Mouse (Mus musculus) CH12.LX (cell line): ENCODE results near the gene Islr. TPM values are rescaled to one million over a fixed set of nuclear protein-coding genes. Genes with fewer than 3 reads are reported as not detected.

ENCODE experiments used
- DNase-seq: peaks from one replicate; pipeline ENCODE4 v3.0.0-alpha.2; 2013; ENCODE audit errors: extremely low read depth
- H3K27ac ChIP-seq: 2 replicates; pipeline ENCODE4 v1.5.1; 2012; ENCODE audit warnings: low read depth, mild to moderate bottlenecking, control low read depth, moderate library complexity; ENCODE audit not compliant: insufficient read depth
- H3K27me3 ChIP-seq: replicated peaks from 2 replicates; pipeline ENCODE3; 2012; ENCODE audit warnings: inconsistent platforms
- H3K36me3 ChIP-seq, 2 experiments: replicated peaks in 1 of 2; 2 replicates each; pipeline versions ENCODE3 to v1.6.1; 2012; ENCODE audit warnings: inconsistent platforms in 1 of 2, low read length in 1 of 2, mild to moderate bottlenecking in 1 of 2, mixed read lengths in 1 of 2, moderate library complexity in 1 of 2; ENCODE audit not compliant: control insufficient read depth in 1 of 2, insufficient read depth in 1 of 2
- H3K4me1 ChIP-seq, 2 experiments: 2 replicates each; pipeline ENCODE4 v1.6.1; 2012; ENCODE audit warnings: inconsistent platforms in 1 of 2, moderate library complexity in 1 of 2; ENCODE audit not compliant: insufficient read depth in 2 of 2, control insufficient read depth in 1 of 2
- H3K4me2 ChIP-seq: 2 replicates; pipeline ENCODE4 v1.6.1; 2012; ENCODE audit warnings: low read depth, mild to moderate bottlenecking, control low read depth; ENCODE audit not compliant: poor library complexity, insufficient read depth, severe bottlenecking
- H3K4me3 ChIP-seq, 3 experiments: fragments of 150-350 bp in 1 of 3; sonication (generic) in 1 of 3; replicated peaks in 1 of 3; 2 replicates each; pipeline versions ENCODE3 to v1.5.1; 2011 to 2012; ENCODE audit warnings: low read depth in 2 of 3, low read length in 2 of 3, mild to moderate bottlenecking in 2 of 3, moderate library complexity in 2 of 3, control low read depth in 1 of 3, improper control_type of control experiment in 1 of 3, inconsistent platforms in 1 of 3, mixed read lengths in 1 of 3; ENCODE audit not compliant: poor library complexity in 1 of 3
- H3K79me2 ChIP-seq: replicated peaks from 2 replicates; pipeline ENCODE4 v1.6.1; 2012; ENCODE audit warnings: mild to moderate bottlenecking, moderate library complexity; ENCODE audit not compliant: control insufficient read depth, poor library complexity, insufficient read depth, severe bottlenecking; ENCODE audit errors: extremely low read depth
- H3K9ac ChIP-seq: 2 replicates; pipeline ENCODE4 v1.6.1; 2012; ENCODE audit warnings: low read depth, mild to moderate bottlenecking, control low read depth, moderate library complexity; ENCODE audit not compliant: insufficient read depth
- H3K9me3 ChIP-seq: replicated peaks from 2 replicates; pipeline ENCODE3; 2012; ENCODE audit warnings: low read length, inconsistent platforms, mixed read lengths
- CHD2 ChIP-seq: IDR thresholded peaks from 2 replicates; pipeline ENCODE4 v1.6.1; 2011; ENCODE audit warnings: low read length, improper control_type of control experiment
- CTCF ChIP-seq, 2 experiments: IDR thresholded peaks in 1 of 2; conservative IDR thresholded peaks in 1 of 2; 2 replicates each; pipeline ENCODE4 v1.5.1; 2011 to 2012; ENCODE audit warnings: low read depth in 2 of 2, low read length in 2 of 2, improper control_type of control experiment in 1 of 2, inconsistent platforms in 1 of 2, mild to moderate bottlenecking in 1 of 2, moderate library complexity in 1 of 2
- E2F4 ChIP-seq: IDR thresholded peaks from 2 replicates; pipeline ENCODE4 v1.6.1; 2011; ENCODE audit warnings: low read depth, low read length, improper control_type of control experiment; ENCODE audit not compliant: insufficient replicate concordance
- ELF1 ChIP-seq: IDR thresholded peaks from 2 replicates; pipeline ENCODE4 v1.6.1; 2014; ENCODE audit warnings: low read depth, mild to moderate bottlenecking, inconsistent platforms, low read length, improper control_type of control experiment
- EP300 ChIP-seq: IDR thresholded peaks from 2 replicates; pipeline ENCODE4 v1.6.1; 2011; ENCODE audit warnings: low read length, improper control_type of control experiment
- ETS1 ChIP-seq: conservative IDR thresholded peaks from 2 replicates; pipeline ENCODE4 v1.6.1; 2012; ENCODE audit warnings: low read depth, mild to moderate bottlenecking, inconsistent platforms, low read length, improper control_type of control experiment, moderate library complexity
- GABPA ChIP-seq: IDR thresholded peaks from 2 replicates; pipeline ENCODE4 v1.6.1; 2012; ENCODE audit warnings: low read depth, low read length, improper control_type of control experiment, inconsistent platforms; ENCODE audit not compliant: insufficient replicate concordance
- MAFK ChIP-seq: IDR thresholded peaks from 2 replicates; pipeline ENCODE4 v1.6.1; 2011; ENCODE audit warnings: low read length, improper control_type of control experiment; ENCODE audit not compliant: insufficient replicate concordance
- MEF2A ChIP-seq: IDR thresholded peaks from 2 replicates; pipeline ENCODE4 v1.6.1; 2014; ENCODE audit warnings: low read depth, mild to moderate bottlenecking, inconsistent platforms, low read length, improper control_type of control experiment, borderline replicate concordance
- MXI1 ChIP-seq: IDR thresholded peaks from 2 replicates; pipeline ENCODE4 v1.6.1; 2011; ENCODE audit warnings: mild to moderate bottlenecking, low read depth, low read length, improper control_type of control experiment
- PAX5 ChIP-seq: IDR thresholded peaks from 2 replicates; pipeline ENCODE4 v1.6.1; 2012; ENCODE audit warnings: low read length, inconsistent platforms, mixed read lengths
- POLR2A ChIP-seq: IDR thresholded peaks from 2 replicates; pipeline ENCODE4 v1.6.1; 2011; ENCODE audit warnings: low read depth, mild to moderate bottlenecking, improper control_type of control experiment, low read length
- RAD21 ChIP-seq: IDR thresholded peaks from 2 replicates; pipeline ENCODE4 v1.6.1; 2011; ENCODE audit warnings: low read depth, mild to moderate bottlenecking, low read length, improper control_type of control experiment, moderate library complexity
- SIN3A ChIP-seq: IDR thresholded peaks from 2 replicates; pipeline ENCODE4 v1.6.1; 2012; ENCODE audit warnings: low read length, improper control_type of control experiment, inconsistent platforms
- SMC3 ChIP-seq: IDR thresholded peaks from 2 replicates; pipeline ENCODE4 v1.6.1; 2011; ENCODE audit warnings: low read depth, low read length, improper control_type of control experiment
- UBTF ChIP-seq: IDR thresholded peaks from 2 replicates; pipeline ENCODE4 v1.6.1; 2012; ENCODE audit warnings: low read depth, mild to moderate bottlenecking, inconsistent platforms, low read length, improper control_type of control experiment, moderate library complexity
- USF1 ChIP-seq: IDR thresholded peaks from 2 replicates; pipeline ENCODE4 v1.6.1; 2014; ENCODE audit warnings: low read depth, mild to moderate bottlenecking, inconsistent platforms, low read length, improper control_type of control experiment
- ZC3H11A ChIP-seq: IDR thresholded peaks from 2 replicates; pipeline ENCODE4 v1.6.1; 2012; ENCODE audit warnings: low read depth, mild to moderate bottlenecking, inconsistent platforms, low read length, improper control_type of control experiment
- ZKSCAN1 ChIP-seq: IDR thresholded peaks from 2 replicates; pipeline ENCODE4 v1.6.1; 2012; ENCODE audit warnings: low read depth, inconsistent platforms, low read length, improper control_type of control experiment, borderline replicate concordance
- ZMIZ1 ChIP-seq: IDR thresholded peaks from 2 replicates; pipeline ENCODE4 v1.6.1; 2012; ENCODE audit warnings: low read depth, mild to moderate bottlenecking, inconsistent platforms, low read length, improper control_type of control experiment
- ZNF384 ChIP-seq: IDR thresholded peaks from 2 replicates; pipeline ENCODE4 v1.6.1; 2012; ENCODE audit warnings: low read depth, low read length, improper control_type of control experiment, inconsistent platforms
- dilution Hi-C: fragments of 300-500 bp; cut with MboI; formaldehyde crosslinking; loops from 2 replicates; pipeline ENCODE4 v1.14.3; 2020; ENCODE audit warnings: low sequenced_read_pairs; ENCODE audit not compliant: extremely low pct_unique_long_range_greater_than_20kb, extremely low pct_ligation_motif_present
- in situ Hi-C: fragments of 300-500 bp; cut with MboI; formaldehyde crosslinking; loops from 3 replicates; pipeline ENCODE4 v1.14.3; 2019; ENCODE audit warnings: low sequenced_read_pairs, low pct_ligation_motif_present, low pct_unique_long_range_greater_than_20kb, mixed read lengths
- polyA plus RNA-seq: library from polyadenylated mRNA; unstranded; fragments of >175 nt; gene quantifications from 2 replicates; pipeline ENCODE4 v1.2.1, GENCODE M21; 2012; ENCODE audit warnings: low read depth; ENCODE audit not compliant: insufficient read length
- total RNA-seq, 2 experiments: library from RNA; depleted of rRNA; stranded (reverse); fragments of 300-350 nt in 1 of 2; fragments of >200 nt in 1 of 2; gene quantifications; 2 replicates each; pipeline ENCODE4 v1.2.3; 2012 to 2014

Islr gene
- total and polyA plus RNA-seq, 3 experiments: not detected

GRCm38 (mm10) chr9:58224356-58224755 is 20.2 kb upstream of the Islr start:
- DNase-seq: no peak
- Histone ChIP-seq H3K27me3 (no peaks in the 10 kb centered on the region), H3K79me2 (no peaks in the 10 kb centered on the region), H3K9me3 (no peaks in the 10 kb centered on the region), H3K4me2 (no peak overlapping the region), H3K27ac (no peak overlapping the region), H3K36me3 (peaks cover 86 to 97% of the 10 kb centered on the region in 2 experiments), H3K9ac (no peak overlapping the region), H3K4me1 (peaks cover 0 to 14% of the 10 kb centered on the region in 2 experiments; a peak in 2 of 4 replicates), H3K4me3 (no peak overlapping the region)
- dilution Hi-C loops: no loop called here
- in situ Hi-C loops: no loop called here
- TF ChIP-seq ZNF384 (no peak), SIN3A (no peak), MAFK (no peak), EP300 (no peak), CHD2 (no peak), ETS1 (no peak), ZC3H11A (no peak), E2F4 (no peak), CTCF (conservative IDR thresholded peaks at IDR 0.05 in 1 of 2, IDR thresholded peaks at IDR 0.05 in 1 of 2; ENCODE audit: low read depth in 2 of 2, low read length in 2 of 2) (no peak), ZKSCAN1 (no peak), PAX5 (no peak), ZMIZ1 (no peak), ELF1 (no peak), MEF2A (no peak), MXI1 (no peak), USF1 (no peak), UBTF (no peak), GABPA (no peak), RAD21 (no peak), POLR2A (no peak)

- H3K79me2 ChIP-seq: no peaks in the 10 kb centered on the region
- peaks cover 63 to 81% of the 10 kb centered on the region in 2 experiments for H3K36me3 ChIP-seq
- H3K9me3 ChIP-seq: no peaks in the 10 kb centered on the region
- no peak overlapping the region for H3K4me3 ChIP-seq
- dilution Hi-C loops: no loop called here
- DNase-seq: peak; percentile 54
- no peaks in the 10 kb centered on the region for H3K4me1 ChIP-seq
- H3K4me2 ChIP-seq: no peak overlapping the region
- H3K9ac ChIP-seq: no peak overlapping the region
- no peaks in the 10 kb centered on the region for H3K27me3 ChIP-seq
- TF ChIP-seq RAD21: peak; percentile 58
- TF ChIP-seq SMC3: peak; percentile 49
- no peak for TF ChIP-seq PAX5
- peak; percentile 58 to 66 for TF ChIP-seq CTCF (conservative IDR thresholded peaks at IDR 0.05 in 1 of 2, IDR thresholded peaks at IDR 0.05 in 1 of 2; ENCODE audit: low read depth in 2 of 2, low read length in 2 of 2)
- TF ChIP-seq, all 38 proteins: peak for 3
- in situ Hi-C loops: no loop called here
- H3K27ac ChIP-seq: no peak overlapping the region
These were observed 16.3 kb upstream of the Islr start for GRCm38 (mm10) chr9:58220218-58220903.
